Mouse (Mus musculus) heart, embryonic 16.5 days (tissue): ENCODE measurements around the gene Coa6. TPM values are rescaled to one million over a fixed set of nuclear protein-coding genes. Genes with fewer than 3 reads are reported as not detected.

Experiments used
- ATAC-seq: fragments of 200-750 bp; cut with Nextera tagmentation; replicated peaks from 2 replicates; pipeline ENCODE4 v1.8.0; 2017; ENCODE audit warnings: moderate number of reproducible peaks; ENCODE audit not compliant: insufficient read depth, low FRiP score; ENCODE audit errors: extremely low read depth
- H3K27ac ChIP-seq: fragments of 300-500 bp; sonication (generic); 2 replicates; pipeline ENCODE4 v1.5.1; 2014; ENCODE audit warnings: mild to moderate bottlenecking, low read length, control low read depth, moderate library complexity
- H3K27me3 ChIP-seq: fragments of 300-500 bp; sonication (generic); 2 replicates; pipeline ENCODE4 v1.6.1; 2014; ENCODE audit warnings: low read length, mixed read lengths; ENCODE audit not compliant: control insufficient read depth, insufficient read depth
- H3K36me3 ChIP-seq: fragments of 300-500 bp; sonication (generic); 2 replicates; pipeline ENCODE4 v1.6.1; 2014; ENCODE audit not compliant: control insufficient read depth, insufficient read depth
- H3K4me1 ChIP-seq: fragments of 300-500 bp; sonication (generic); 2 replicates; pipeline ENCODE4 v1.6.1; 2014; ENCODE audit warnings: low read length, mixed read lengths; ENCODE audit not compliant: control insufficient read depth, insufficient read depth
- H3K4me2 ChIP-seq: fragments of 300-500 bp; sonication (generic); 2 replicates; pipeline ENCODE4 v1.6.1; 2014; ENCODE audit warnings: low read depth, mild to moderate bottlenecking, control low read depth, low read length
- H3K4me3 ChIP-seq: fragments of 300-500 bp; sonication (generic); 2 replicates; pipeline ENCODE4 v1.5.1; 2014; ENCODE audit warnings: mild to moderate bottlenecking, control low read depth, low read length
- H3K9ac ChIP-seq: fragments of 300-500 bp; sonication (generic); 2 replicates; pipeline ENCODE4 v1.6.1; 2014; ENCODE audit warnings: low read length, control low read depth
- H3K9me3 ChIP-seq: fragments of 300-500 bp; sonication (generic); replicated peaks from 2 replicates; pipeline ENCODE4 v1.6.1; 2016; ENCODE audit warnings: low read length; ENCODE audit not compliant: control insufficient read depth
- WGBS: fragments of 180-500 bp; shearing (Covaris S2); extraction: QIAGEN DNeasy Blood & Tissue Kit; methylation state at CpG from one replicate; pipeline ENCODE4 v1.1.7; 2014; 5-methylcytosine and 5-hydroxymethylcytosine counted together
- polyA plus RNA-seq: library from polyadenylated mRNA; unstranded; fragments of >200 nt; fragmentation: Nextera tagmentation; extraction: Ambion mirVana; gene quantifications from 2 replicates; pipeline ENCODE4 v1.2.1, GENCODE M21; 2015

Coa6 gene
- polyA plus RNA-seq, 1 experiment from 2014 or later: 55.8 TPM

- Histone ChIP-seq H3K27me3 (no peaks in the 10 kb centered on the region), H3K27ac (no peak overlapping the region), H3K36me3 (peaks cover 29% of the 10 kb centered on the region), H3K4me1 (no peaks in the 10 kb centered on the region), H3K4me2 (no peak overlapping the region), H3K9ac (no peak overlapping the region), H3K4me3 (no peak overlapping the region), H3K9me3 (no peaks in the 10 kb centered on the region)
- 54% methylated on average over 2 of the region's 2 CpGs for WGBS
- ATAC-seq: no peak
These were observed 16.6 kb downstream of the Coa6 start for GRCm38 (mm10) chr8:126438937-126439336.

GRCm38 (mm10) chr8:126451158-126451557 lies 28.8 kb downstream of the Coa6 start:
- H3K4me2 ChIP-seq: no peak overlapping the region
- no peaks in the 10 kb centered on the region for H3K27me3 ChIP-seq
- H3K4me3 ChIP-seq: no peak overlapping the region
- peaks cover 37% of the 10 kb centered on the region for H3K36me3 ChIP-seq
- no peaks in the 10 kb centered on the region for H3K4me1 ChIP-seq
- H3K27ac ChIP-seq: no peak overlapping the region
- 89% methylated on average over 8 of the region's 8 CpGs for WGBS
- no peak overlapping the region for H3K9ac ChIP-seq
- ATAC-seq: no peak
- H3K9me3 ChIP-seq: no peaks in the 10 kb centered on the region

- Histone ChIP-seq H3K27me3 (no peaks in the 10 kb centered on the region), H3K4me3 (no peak overlapping the region), H3K4me2 (no peak overlapping the region), H3K27ac (no peak overlapping the region), H3K36me3 (peaks cover 45% of the 10 kb centered on the region), H3K9me3 (no peaks in the 10 kb centered on the region), H3K9ac (no peak overlapping the region), H3K4me1 (no peaks in the 10 kb centered on the region)
- no peak for ATAC-seq
- 85% methylated on average over 7 of the region's 7 CpGs for WGBS
These were observed 33.1 kb downstream of the Coa6 start for GRCm38 (mm10) chr8:126455383-126455782.

GRCm38 (mm10) chr8:126460274-126460673 lies 38.0 kb downstream of the Coa6 start:
- Histone ChIP-seq H3K27me3 (no peaks in the 10 kb centered on the region), H3K4me2 (no peak overlapping the region), H3K4me3 (no peak overlapping the region), H3K9ac (no peak overlapping the region), H3K4me1 (no peaks in the 10 kb centered on the region), H3K36me3 (peaks cover 30% of the 10 kb centered on the region; the same call in 1 of the 2 replicates), H3K27ac (no peak overlapping the region), H3K9me3 (no peaks in the 10 kb centered on the region)
- no peak for ATAC-seq
- 54% methylated on average over 3 of the region's 3 CpGs for WGBS

GRCm38 (mm10) chr8:126461735-126462134 lies 39.4 kb downstream of the Coa6 start:
- Histone ChIP-seq H3K9me3 (no peaks in the 10 kb centered on the region), H3K27ac (no peak overlapping the region), H3K4me3 (no peak overlapping the region), H3K36me3 (peaks cover 26% of the 10 kb centered on the region), H3K4me1 (no peaks in the 10 kb centered on the region), H3K4me2 (no peak overlapping the region), H3K27me3 (no peaks in the 10 kb centered on the region), H3K9ac (no peak overlapping the region)
- no peak for ATAC-seq
- 79% methylated on average over 7 of the region's 7 CpGs for WGBS

GRCm38 (mm10) chr8:126464071-126464470 lies 41.8 kb downstream of the Coa6 start:
- H3K9ac ChIP-seq: no peak overlapping the region
- no peak overlapping the region for H3K4me2 ChIP-seq
- ATAC-seq: no peak
- H3K27ac ChIP-seq: no peak overlapping the region
- no peaks in the 10 kb centered on the region for H3K9me3 ChIP-seq
- H3K4me3 ChIP-seq: no peak overlapping the region
- H3K4me1 ChIP-seq: no peaks in the 10 kb centered on the region
- no peaks in the 10 kb centered on the region for H3K27me3 ChIP-seq
- WGBS: 83% methylated on average over 7 of the region's 7 CpGs
- H3K36me3 ChIP-seq: peaks cover 24% of the 10 kb centered on the region

- peak overlapping the region; percentile 82 for H3K9ac ChIP-seq
- H3K4me1 ChIP-seq: peaks cover 15% of the 10 kb centered on the region
- 9% methylated on average over 16 of the region's 16 CpGs for WGBS
- no peaks in the 10 kb centered on the region for H3K9me3 ChIP-seq
- H3K36me3 ChIP-seq: peaks cover 19% of the 10 kb centered on the region
- ATAC-seq: peak; percentile 12
- H3K4me3 ChIP-seq: peak overlapping the region; percentile 76
- H3K4me2 ChIP-seq: peak overlapping the region; percentile 87
- H3K27ac ChIP-seq: peak overlapping the region; percentile 71
- H3K27me3 ChIP-seq: no peaks in the 10 kb centered on the region; the same call in 1 of the 2 replicates
These were observed 51.5 kb downstream of the Coa6 start for GRCm38 (mm10) chr8:126473802-126474298.

GRCm38 (mm10) chr8:126474299-126475187 lies 52.2 kb downstream of the Coa6 start, which contains the start of gene Tarbp1:
Tarbp1 (minus strand) TSS chr8:126475065.
- Histone ChIP-seq H3K27me3 (no peaks in the 10 kb centered on the region; the same call in 1 of the 2 replicates), H3K9me3 (no peaks in the 10 kb centered on the region), H3K9ac (peak within 1 kb of the TSS; percentile 82), H3K4me3 (peak within 1 kb of the TSS; percentile 76), H3K4me2 (peak within 1 kb of the TSS; percentile 87), H3K27ac (peak within 1 kb of the TSS; percentile 71), H3K36me3 (peaks cover 15% of the 10 kb centered on the region), H3K4me1 (peaks cover 15% of the 10 kb centered on the region)
- under 1% methylated on average over 116 of the region's 124 CpGs for WGBS
- peak; percentile 94 for ATAC-seq
